Mouse (Mus musculus): ENCODE measurements around the gene C530008M17Rik.

GRCm38 (mm10) chr5:76634012-76634411 lies 22.3 kb upstream of the C530008M17Rik start:
- TF ChIP-seq CTCF (conservative IDR thresholded peaks at IDR 0.05; ENCODE audit: low read length) (no peak), NANOG (IDR thresholded peaks at IDR 0.05; ENCODE audit: borderline replicate concordance, low read length) (no peak)

All from E14TG2a.4 (cell line).